Mouse (Mus musculus) skeletal muscle tissue, postnatal 0 days (tissue): ENCODE results near the gene Gm8332. TPM values are rescaled to one million over a fixed set of nuclear protein-coding genes. Genes with fewer than 3 reads are reported as not detected.

ENCODE experiments used
- polyA plus RNA-seq: library from polyadenylated mRNA; unstranded; fragments of >200 nt; fragmentation: Nextera tagmentation; extraction: Ambion mirVana; gene quantifications from 2 replicates; pipeline ENCODE4 v1.2.1, GENCODE M21; 2015

Gm8332 gene
- polyA plus RNA-seq: not detected in 2 replicates

GRCm38 (mm10) chr12:88250000-88250399 is at the start of gene Gm8332:
Gene Gm8332 (minus strand): TSS chr12:88250100.

GRCm38 (mm10) chr12:88274400-88274799 is 24.5 kb upstream of the Gm8332 start, which contains the start of gene Gm5662:
Gene Gm5662 (minus strand): TSS chr12:88274500.

Other genes starting within 250 kb of the Gm8332 start
- not detected in 2 replicates for gene Gm2075, start 238.3 kb downstream of the Gm8332 start, polyA plus RNA-seq
- not detected in 2 replicates for gene Gm6803, start 231.3 kb downstream of the Gm8332 start, polyA plus RNA-seq
- not detected in 2 replicates for gene Gm2056, start 223.1 kb downstream of the Gm8332 start, polyA plus RNA-seq
- not detected in 2 replicates for gene Gm16368, start 166.4 kb downstream of the Gm8332 start, polyA plus RNA-seq
- gene Gm10436, start 68.0 kb downstream of the Gm8332 start, polyA plus RNA-seq: not detected in 2 replicates
- not detected in 2 replicates for gene Gm5662, start 24.4 kb upstream of the Gm8332 start, polyA plus RNA-seq
- gene Gm5039, start 73.9 kb upstream of the Gm8332 start, polyA plus RNA-seq: not detected in 2 replicates
- 10.6 and 11.8 TPM in 2 replicates for gene Adck1, start 110.5 kb upstream of the Gm8332 start, polyA plus RNA-seq